Comparison of ENCODE assay signal across 8 mouse cellular contexts in the genomic region with DNA sequence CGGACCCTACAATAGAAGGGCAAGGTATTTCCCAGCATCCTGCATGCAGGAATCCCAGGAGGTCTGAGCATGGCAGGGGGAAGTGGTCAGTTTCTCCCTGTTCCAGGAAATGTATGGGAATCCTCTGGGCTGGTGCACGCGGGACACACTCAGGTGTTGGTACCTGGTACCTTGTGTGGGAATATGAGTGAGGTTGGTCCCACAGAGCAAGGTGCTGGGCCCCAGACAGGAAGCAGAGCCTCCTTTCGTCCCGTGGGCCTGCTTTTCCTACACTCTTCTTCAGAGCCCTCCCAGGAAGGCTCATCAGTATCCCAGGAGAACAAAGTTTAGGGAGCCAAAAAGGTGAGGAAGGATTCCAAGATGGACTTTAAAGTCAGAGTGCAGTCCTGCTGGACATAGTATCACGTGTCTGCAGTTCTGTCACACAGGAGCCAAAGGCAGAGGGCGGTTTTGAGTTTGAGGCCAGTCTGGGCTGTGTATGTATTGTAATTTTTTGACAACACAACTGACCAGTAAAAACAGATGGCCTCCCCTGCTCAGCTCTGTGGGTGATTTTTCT. TPM values are rescaled to one million over a fixed set of nuclear protein-coding genes. Genes with fewer than 3 reads are reported as not detected.
A peak's percentile ranks its signal among the peaks of the same experiment; 100 is the strongest.
DNase-seq lines count a peak whose midpoint lies in the region; ATAC-seq and TF ChIP-seq lines count a peak whose summit lies in the region.

No protein-coding gene starts in this region.

- H3K9ac ChIP-seq in heart, embryonic 12.5 days, result no peak overlapping the region
- 0 out of 2 replicates have a peak overlapping the region, but pooled peaks have one; percentile 94 for H3K9ac ChIP-seq in liver, embryonic 12.5 days
- H3K9ac ChIP-seq in stomach, postnatal 0 days (ENCODE audit: low read length), result no peak overlapping the region

- H3K36me3 ChIP-seq in heart, embryonic 10.5 days, result no peaks in the 10 kb centered on the region
- H3K36me3 ChIP-seq in heart, embryonic 12.5 days, result no peaks in the 10 kb centered on the region
- H3K36me3 ChIP-seq in liver, embryonic 12.5 days, result 0 out of 2 replicates have a peak, but pooled peaks cover 3% of the 10 kb centered on the region
- no peaks in the 10 kb centered on the region for H3K36me3 ChIP-seq in stomach, postnatal 0 days (ENCODE audit: control insufficient read depth, insufficient read depth, low read length)

- H3K4me1 ChIP-seq in heart, embryonic 10.5 days, result peaks cover 30% of the 10 kb centered on the region
- H3K4me1 ChIP-seq in heart, embryonic 12.5 days (replicated peaks), result peaks cover 14% of the 10 kb centered on the region
- H3K4me1 ChIP-seq in liver, embryonic 12.5 days, result peaks cover 52% of the 10 kb centered on the region
- H3K4me1 ChIP-seq in stomach, postnatal 0 days (replicated peaks; ENCODE audit: control insufficient read depth, insufficient read depth), result peaks cover 6% of the 10 kb centered on the region; the same call in 1 of the 2 replicates

- no peak for ATAC-seq in heart, embryonic 12.5 days (ENCODE audit: insufficient number of reproducible peaks, low FRiP score)
- ATAC-seq in liver, embryonic 12.5 days, result no peak
- no peak for ATAC-seq in stomach, postnatal 0 days (ENCODE audit: low FRiP score, low TSS enrichment)

- no peak for DNase-seq in heart, embryonic 10.5 days (ENCODE audit: low spot score)
- DNase-seq in thymus, postnatal 14 days, result peak; percentile 19
- DNase-seq in thymus, postnatal 4 days, result no peak
- no peak for DNase-seq in stomach, postnatal 0 days (ENCODE audit: low spot score)
- no peak for DNase-seq in left cerebral cortex, adult 2 months (ENCODE audit: extremely low spot score in 1 of 2, low spot score in 2 of 2)
- DNase-seq in spleen, adult 12 weeks (ENCODE audit: low spot score), result no peak

- H3K9me3 ChIP-seq in heart, embryonic 10.5 days, result no peaks in the 10 kb centered on the region
- H3K9me3 ChIP-seq in heart, embryonic 12.5 days (replicated peaks), result no peaks in the 10 kb centered on the region
- H3K9me3 ChIP-seq in liver, embryonic 12.5 days (replicated peaks), result no peaks in the 10 kb centered on the region
- no peaks in the 10 kb centered on the region for H3K9me3 ChIP-seq in stomach, postnatal 0 days (ENCODE audit: control insufficient read depth, low read length)

- no peak for TF ChIP-seq CTCF in stomach, postnatal 0 days (IDR thresholded peaks at IDR 0.05; ENCODE audit: low read depth)
- no peak for TF ChIP-seq CTCF in left cerebral cortex, adult 2 months (IDR thresholded peaks at IDR 0.05)

- intact Hi-C loops in left cerebral cortex, adult 2 months (cut with DNase I), result no loop called here

- H3K27me3 ChIP-seq in heart, embryonic 10.5 days (ENCODE audit: insufficient read depth, poor library complexity, severe bottlenecking), result peaks cover 78% of the 10 kb centered on the region
- peaks cover 68% of the 10 kb centered on the region for H3K27me3 ChIP-seq in heart, embryonic 12.5 days (replicated peaks)
- H3K27me3 ChIP-seq in liver, embryonic 12.5 days (replicated peaks), result peaks cover 10% of the 10 kb centered on the region; the same call in 1 of the 2 replicates
- H3K27me3 ChIP-seq in stomach, postnatal 0 days (ENCODE audit: control insufficient read depth, insufficient read depth, low read length), result no peaks in the 10 kb centered on the region

- no peak overlapping the region for H3K27ac ChIP-seq in heart, embryonic 10.5 days
- no peak overlapping the region for H3K27ac ChIP-seq in heart, embryonic 12.5 days (ENCODE audit: poor library complexity, severe bottlenecking)
- H3K27ac ChIP-seq in liver, embryonic 12.5 days, result no peak overlapping the region
- H3K27ac ChIP-seq in stomach, postnatal 0 days (replicated peaks), result 0 out of 2 replicates have a peak overlapping the region, but pooled peaks have one; percentile 18
- H3K27ac ChIP-seq in left cerebral cortex, adult 2 months, result no peak overlapping the region

- H3K4me2 ChIP-seq in heart, embryonic 12.5 days, result no peak overlapping the region
- H3K4me2 ChIP-seq in liver, embryonic 12.5 days, result peak overlapping the region; percentile 99
- H3K4me2 ChIP-seq in stomach, postnatal 0 days (replicated peaks; ENCODE audit: low read depth), result peak overlapping the region; percentile 97; the same call in 1 of the 2 replicates

- WGBS in heart, embryonic 10.5 days, result 66% methylated on average over 7 of the region's 7 CpGs
- 66% methylated on average over 7 of the region's 7 CpGs for WGBS in heart, embryonic 12.5 days
- WGBS in liver, embryonic 12.5 days (ENCODE audit: insufficient replicate concordance), result 65% methylated on average over 7 of the region's 7 CpGs
- WGBS in stomach, postnatal 0 days, result 76% methylated on average over 7 of the region's 7 CpGs

- no peak for TF ChIP-seq EP300 in stomach, postnatal 0 days (optimal IDR thresholded peaks at IDR 0.05)

- H3K4me3 ChIP-seq in heart, embryonic 10.5 days, result peak overlapping the region; percentile 85; the same call in 1 of the 2 replicates
- no peak overlapping the region for H3K4me3 ChIP-seq in heart, embryonic 12.5 days
- H3K4me3 ChIP-seq in liver, embryonic 12.5 days, result peak overlapping the region; percentile 75
- H3K4me3 ChIP-seq in stomach, postnatal 0 days (ENCODE audit: low read depth, low read length), result no peak overlapping the region
- no peak overlapping the region for H3K4me3 ChIP-seq in left cerebral cortex, adult 2 months

RNA-seq across cellular contexts. Expression of a gene that starts 1.9 kb away (rescaled TPM):
- polyA plus RNA-seq in heart, embryonic 10.5 days (2016; fragmentation: Nextera tagmentation; extraction: Ambion mirVana), result 2.8 and 4.7 TPM in 2 replicates
- 2.4 and 3.2 TPM in 2 replicates for polyA plus RNA-seq in heart, embryonic 12.5 days (2016; fragmentation: Nextera tagmentation; extraction: Ambion mirVana)
- polyA plus RNA-seq in liver, embryonic 12.5 days (2016; fragmentation: Nextera tagmentation; extraction: Ambion mirVana), result 15.3 and 17.0 TPM in 2 replicates
- 19.9 and 21.2 TPM in 2 replicates for polyA plus RNA-seq in stomach, postnatal 0 days (2015; fragmentation: Nextera tagmentation; extraction: Ambion mirVana)
- 10 to 100 TPM; 11.8 to 13.2 TPM for total RNA-seq in left cerebral cortex, adult 2 months (2021)

RNA-seq across cellular contexts. Expression of a gene that starts 18.8 kb away (rescaled TPM):
- polyA plus RNA-seq in heart, embryonic 10.5 days (2016; fragmentation: Nextera tagmentation; extraction: Ambion mirVana), result 77.8 and 82.7 TPM in 2 replicates
- polyA plus RNA-seq in heart, embryonic 12.5 days (2016; fragmentation: Nextera tagmentation; extraction: Ambion mirVana), result 68.8 and 70.8 TPM in 2 replicates
- 47.5 and 51.3 TPM in 2 replicates for polyA plus RNA-seq in liver, embryonic 12.5 days (2016; fragmentation: Nextera tagmentation; extraction: Ambion mirVana)
- 80.4 and 84.4 TPM in 2 replicates for polyA plus RNA-seq in stomach, postnatal 0 days (2015; fragmentation: Nextera tagmentation; extraction: Ambion mirVana)
- 10 to 100 TPM; 56.6 to 60.0 TPM for total RNA-seq in left cerebral cortex, adult 2 months (2021)

Comparison
In these comparisons a context has a peak if more than half of its experiments do, and no peak if none do; other contexts are left out.
1. H3K4me3 ChIP-seq: peak in heart, embryonic 10.5 days (single experiment) and liver, embryonic 12.5 days (single experiment); none in heart, embryonic 12.5 days (single experiment), stomach, postnatal 0 days (single experiment) and left cerebral cortex, adult 2 months (single experiment).